Mouse (Mus musculus): ENCODE data around the gene Ccnt1.

DNA sequence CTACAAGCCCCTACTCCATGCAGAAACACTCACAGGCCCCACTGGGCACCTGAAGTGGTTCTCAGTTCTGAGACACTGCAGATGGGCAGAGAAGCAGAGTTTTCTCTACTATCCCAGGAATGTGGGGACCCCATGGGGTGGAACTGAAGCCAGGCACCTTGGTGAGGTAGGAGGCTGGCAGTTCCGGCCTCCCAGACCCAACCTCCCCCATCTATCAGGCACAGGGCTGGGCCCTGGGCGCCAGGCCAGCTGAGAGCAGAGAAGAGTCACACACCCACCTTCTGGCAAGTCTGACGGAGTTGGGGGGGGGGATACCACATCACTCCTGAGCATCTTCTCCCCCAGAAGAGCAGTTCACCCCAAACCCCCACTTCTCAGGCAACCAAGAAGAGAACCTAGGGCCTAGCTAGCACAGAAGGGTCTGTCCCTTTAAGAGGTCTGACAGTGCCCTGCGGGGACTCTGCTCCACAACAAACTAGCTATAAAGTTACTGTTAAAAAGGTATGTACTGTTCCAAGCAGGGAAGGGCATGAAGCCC, 32.3 kb upstream of the Ccnt1 start:
- no peak for TF ChIP-seq CTCF (IDR thresholded peaks at IDR 0.05; ENCODE audit: low read depth, low read length)
- no peak for TF ChIP-seq POLR2A (IDR thresholded peaks at IDR 0.05; ENCODE audit: borderline replicate concordance, low read depth, low read length)

Measured in bone marrow macrophage, adult 2 months (primary cell).